Mouse (Mus musculus): ENCODE data around the gene Mdm2.

Gene Mdm2

DNA sequence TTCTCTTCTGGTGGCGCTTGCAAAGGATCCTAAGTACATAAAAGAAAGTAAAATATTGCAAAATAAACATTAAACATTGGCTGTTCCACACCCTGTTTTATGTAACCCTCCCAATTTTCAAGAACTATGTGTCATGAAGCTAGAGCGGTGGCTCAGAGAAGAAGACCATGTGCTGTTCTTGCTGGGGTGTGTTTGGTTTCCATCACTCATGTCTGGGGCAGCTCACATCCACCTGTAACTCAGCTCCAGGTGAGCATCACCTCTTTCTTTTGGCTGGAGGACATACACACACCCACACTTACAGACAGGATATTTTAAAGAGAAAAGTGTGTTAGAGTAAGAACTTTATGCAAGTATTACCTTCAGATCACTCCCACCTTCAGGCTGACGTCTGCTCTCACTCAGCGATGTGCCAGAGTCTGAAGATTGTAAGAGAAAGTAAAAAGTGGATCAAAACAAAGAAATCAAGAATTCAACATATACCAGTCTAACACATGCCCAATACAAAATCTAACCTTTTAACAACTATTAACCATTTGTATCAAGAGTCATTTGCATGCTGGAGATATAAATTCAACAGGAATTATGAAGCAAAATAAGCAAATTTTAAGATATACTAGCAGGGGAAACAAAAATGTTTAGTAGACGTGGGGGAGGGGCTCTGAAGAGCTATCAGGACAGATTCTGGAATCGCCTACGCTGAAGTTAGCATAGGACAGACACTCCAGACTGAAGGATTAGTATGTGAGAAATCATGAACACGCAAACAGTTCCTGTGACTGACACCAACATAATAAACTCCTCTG is 14.3 kb downstream of the Mdm2 start:
- no peak for DNase-seq (ENCODE audit: low read depth, low spot score)

DNA sequence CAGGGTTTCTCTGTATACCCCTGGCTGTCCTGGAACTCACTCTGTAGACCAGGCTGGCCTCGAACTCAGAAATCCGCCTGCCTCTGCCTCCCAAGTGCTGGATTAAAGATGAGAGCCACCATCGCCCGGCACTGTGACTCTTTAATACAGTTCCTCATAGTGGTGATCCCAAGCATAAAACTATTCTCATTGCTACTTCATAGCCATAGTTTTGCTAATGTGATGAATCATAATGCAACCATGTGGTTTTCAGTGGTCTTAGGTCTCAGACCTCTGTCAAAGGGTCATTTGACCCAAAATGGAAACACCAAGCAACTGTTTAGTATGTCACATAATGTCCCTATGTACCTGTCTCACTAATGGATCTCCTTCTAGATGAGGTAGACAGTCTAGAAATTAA is 15.0 kb downstream of the Mdm2 start:
- DNase-seq (ENCODE audit: low read depth, low spot score), result no peak

- DNase-seq (ENCODE audit: low read depth, low spot score), result no peak
Observed at GRCm38 (mm10) chr10:117695027-117695426, 15.5 kb downstream of the Mdm2 start.

DNA sequence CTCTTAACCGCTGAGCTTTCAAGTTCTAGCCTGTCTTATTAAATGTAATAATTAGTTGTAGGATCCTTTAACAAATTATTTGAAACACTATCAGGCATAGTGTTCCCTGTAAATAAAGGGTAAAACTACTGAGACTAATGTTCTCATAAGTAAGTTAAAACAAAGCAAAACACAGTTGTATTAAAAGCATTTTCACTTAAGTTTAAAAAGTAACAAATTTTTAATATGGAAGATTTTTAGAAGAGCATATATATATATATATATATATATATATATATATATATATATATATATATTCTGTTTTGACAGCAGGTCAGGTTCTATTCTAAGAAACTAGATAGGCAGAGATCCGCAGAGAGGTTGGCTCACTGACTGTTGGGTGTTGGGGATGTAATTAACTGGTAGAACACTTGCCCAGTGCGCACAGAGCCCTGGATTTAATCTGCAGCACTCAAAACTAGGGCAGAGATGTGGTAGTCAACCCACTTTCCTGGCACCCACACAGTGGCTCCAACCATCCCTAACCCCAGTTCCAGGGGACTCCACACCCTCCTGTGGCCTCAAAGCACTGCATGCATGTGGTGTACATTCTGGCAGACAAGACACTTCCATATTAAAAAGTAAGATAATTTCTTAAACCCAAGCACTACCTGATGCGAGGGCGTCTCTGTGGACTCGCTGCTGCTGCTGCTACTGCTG is 16.2 kb downstream of the Mdm2 start:
- DNase-seq (ENCODE audit: low read depth, low spot score), result no peak

DNA sequence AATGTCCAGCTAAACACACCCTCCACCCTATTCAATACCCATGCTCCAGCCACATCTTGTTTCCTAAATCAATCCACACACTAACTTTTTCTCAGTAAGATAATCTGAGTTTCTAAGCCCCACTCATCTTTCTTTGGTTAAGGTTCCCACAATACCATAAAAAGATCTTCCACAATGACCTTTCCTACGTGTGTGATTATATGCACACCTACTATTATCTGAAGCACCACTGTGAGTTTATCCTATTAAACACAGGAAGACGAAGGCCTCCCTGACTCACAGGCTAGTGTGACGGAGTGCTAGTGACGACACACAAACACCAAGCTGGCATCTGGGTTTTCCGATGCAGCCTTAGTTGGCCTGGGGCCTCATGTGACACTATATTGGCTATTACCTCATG is 17.6 kb downstream of the Mdm2 start:
- no peak for DNase-seq (ENCODE audit: low read depth, low spot score)

DNA sequence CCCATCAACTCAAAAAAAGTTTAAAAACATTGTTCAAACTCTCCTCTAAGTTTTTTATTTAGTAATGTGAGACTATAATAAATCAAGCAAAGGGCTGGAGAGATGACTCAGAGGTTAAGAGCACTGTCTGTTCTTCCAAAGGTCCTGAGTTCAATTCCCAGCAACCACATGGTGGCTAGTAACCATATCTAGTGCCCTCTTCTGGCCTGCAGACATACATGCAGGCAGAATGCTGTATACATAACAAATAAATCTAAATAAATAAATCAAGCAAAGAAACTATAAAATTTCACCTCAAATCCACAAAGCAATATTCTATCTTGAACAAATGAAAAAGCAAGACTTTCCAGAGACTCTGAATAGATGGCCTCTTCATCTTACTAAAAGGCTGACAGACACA is 18.4 kb downstream of the Mdm2 start:
- no peak for DNase-seq (ENCODE audit: low read depth, low spot score)

- DNase-seq (ENCODE audit: low read depth, low spot score), result no peak
Observed at GRCm38 (mm10) chr10:117691389-117691968, 19.1 kb downstream of the Mdm2 start.

GRCm38 (mm10) chr10:117690770-117691296 is 19.7 kb downstream of the Mdm2 start:
- DNase-seq (ENCODE audit: low read depth, low spot score), result no peak

- DNase-seq (ENCODE audit: low read depth, low spot score), result no peak
Observed at GRCm38 (mm10) chr10:117690101-117690352, 20.5 kb downstream of the Mdm2 start.

DNA sequence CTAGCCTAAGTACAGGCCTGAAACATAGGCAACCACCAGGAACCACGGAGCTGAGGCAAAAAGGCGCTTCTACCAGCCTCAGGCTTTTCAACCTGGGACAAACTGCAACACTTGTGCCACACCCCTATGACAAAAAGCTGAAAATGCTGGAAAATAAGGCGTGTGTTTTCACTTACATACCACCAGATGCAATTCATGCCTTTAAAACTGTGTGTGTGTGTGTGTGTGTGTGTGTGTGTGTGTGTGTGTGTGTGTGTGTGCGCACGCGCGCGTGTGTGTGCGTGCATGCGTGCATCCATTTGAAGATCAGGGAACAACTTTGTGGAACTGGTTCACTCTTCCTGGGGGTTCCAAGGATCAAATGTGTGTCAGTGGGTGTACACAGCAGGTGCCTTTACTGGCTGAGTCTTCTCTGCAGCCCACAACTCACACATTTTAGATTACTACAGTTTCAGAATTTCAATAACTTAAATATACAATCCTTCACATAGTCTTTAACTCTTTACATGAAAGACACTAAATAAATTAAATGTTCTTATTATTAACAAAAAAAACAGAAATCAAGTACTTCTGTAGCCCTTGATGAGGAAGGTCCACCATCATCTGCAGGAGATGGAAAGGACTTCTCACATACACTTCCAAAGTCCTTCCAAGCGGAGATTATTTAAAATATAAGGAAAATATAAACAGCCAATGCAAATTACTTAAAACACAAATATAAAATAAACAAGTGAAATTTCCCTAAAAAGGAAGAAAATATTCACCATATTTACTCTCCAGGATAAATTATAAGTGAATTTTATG is 21.1 kb downstream of the Mdm2 start:
- no peak for DNase-seq (ENCODE audit: low read depth, low spot score)

DNA sequence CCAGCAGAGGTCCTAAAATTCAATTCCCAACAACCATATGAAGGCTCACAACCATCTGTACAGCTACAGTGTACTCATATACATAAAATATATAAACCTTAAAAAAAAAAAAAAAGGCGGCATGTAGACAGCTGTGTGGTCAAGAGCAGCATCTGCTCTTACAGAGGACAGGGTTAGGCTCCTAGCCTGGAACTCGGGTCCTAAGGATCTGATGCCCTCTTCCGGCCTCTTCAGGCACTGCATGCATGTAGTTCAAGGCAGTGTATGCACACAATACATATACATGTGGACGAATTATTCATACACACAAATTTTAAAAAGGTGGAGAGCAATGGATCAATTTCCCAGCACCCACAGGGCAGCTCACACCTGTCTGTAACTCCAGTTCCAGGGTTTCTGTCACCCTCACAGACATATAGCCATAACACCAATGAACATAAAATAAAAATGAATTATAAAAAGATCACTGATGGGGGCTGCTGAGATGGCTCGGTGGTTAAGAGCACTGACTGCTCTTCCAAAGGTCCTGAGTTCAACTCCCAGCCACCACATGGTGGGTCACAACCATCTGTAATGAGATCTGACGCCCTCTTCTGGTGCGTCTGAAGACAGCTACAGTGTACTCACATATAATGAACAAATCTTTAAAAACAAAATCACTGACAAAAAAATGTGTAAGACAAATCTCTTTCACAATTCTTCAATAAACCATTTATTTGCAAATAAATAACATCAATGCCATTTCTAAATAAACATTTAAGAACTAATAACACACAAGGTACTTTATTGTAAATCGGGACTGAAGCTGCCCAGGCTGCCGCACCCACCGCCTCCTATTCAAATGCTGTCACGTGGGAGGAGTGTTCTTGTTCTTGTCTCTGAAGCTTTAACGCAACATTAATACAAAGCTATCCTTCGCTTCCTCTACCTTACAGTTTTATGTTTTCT is 22.1 kb downstream of the Mdm2 start:
- no peak for DNase-seq (ENCODE audit: low read depth, low spot score)

GRCm38 (mm10) chr10:117687577-117687976 is 23.0 kb downstream of the Mdm2 start:
- DNase-seq (ENCODE audit: low read depth, low spot score), result no peak

DNA sequence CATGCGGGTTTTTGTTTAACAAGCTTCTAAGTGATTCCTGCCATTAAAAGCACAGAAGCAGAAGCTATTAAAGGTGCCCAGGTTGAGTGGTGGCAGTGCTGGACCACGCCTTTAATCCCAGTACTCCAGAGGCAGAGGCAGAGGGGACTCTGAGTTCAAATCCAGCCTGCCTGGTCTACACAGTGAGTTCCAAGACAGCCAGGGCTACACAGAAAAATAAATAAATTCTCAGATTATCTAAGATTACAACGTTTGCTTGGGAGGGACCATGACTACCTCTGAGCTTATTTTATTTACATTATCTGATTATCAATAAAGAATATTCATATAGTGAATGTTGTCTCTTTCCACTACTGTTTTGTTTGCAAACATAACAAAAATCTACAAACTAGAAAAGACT is 23.5 kb downstream of the Mdm2 start:
- no peak for DNase-seq (ENCODE audit: low read depth, low spot score)

DNA sequence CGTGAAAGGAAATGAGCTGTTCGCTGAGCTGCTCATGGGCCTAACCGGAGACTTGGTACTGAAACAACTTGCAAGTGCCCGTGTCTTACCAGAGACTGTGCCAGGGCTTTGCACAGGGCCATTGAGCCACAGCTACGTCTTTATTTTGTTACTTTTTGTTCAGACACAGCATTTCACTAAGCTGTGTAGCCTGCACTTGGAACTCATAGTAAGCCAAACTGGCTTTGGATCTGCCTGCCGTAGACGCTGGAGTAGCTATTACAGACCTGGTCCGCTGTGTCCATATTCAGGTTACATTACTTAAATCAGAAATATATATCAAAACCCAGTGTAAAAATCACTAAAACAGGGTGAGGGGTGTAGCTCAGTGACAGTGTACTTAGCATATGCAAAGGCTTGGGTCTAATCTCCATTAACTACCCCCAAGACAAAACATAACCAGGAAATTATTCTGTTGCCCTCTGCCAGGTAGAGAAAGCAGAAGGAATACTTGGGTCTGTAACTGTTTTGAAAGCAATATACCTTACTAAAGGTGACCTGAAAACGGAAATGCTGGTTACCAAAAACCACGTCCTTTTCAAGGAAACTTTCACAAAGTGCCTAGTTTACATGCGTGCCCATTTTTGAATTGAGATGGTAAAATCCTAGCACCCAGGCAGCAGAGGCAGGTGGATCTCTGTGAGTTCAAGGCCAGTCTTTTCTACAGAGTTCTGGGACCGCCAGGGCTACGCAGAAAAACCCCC is 24.5 kb downstream of the Mdm2 start:
- DNase-seq (ENCODE audit: low read depth, low spot score), result no peak

- no peak for DNase-seq (ENCODE audit: low read depth, low spot score)
Observed at GRCm38 (mm10) chr10:117685171-117685848, 25.2 kb downstream of the Mdm2 start.

GRCm38 (mm10) chr10:117684298-117685170 is 26.0 kb downstream of the Mdm2 start:
- DNase-seq (ENCODE audit: low read depth, low spot score), result no peak

DNA sequence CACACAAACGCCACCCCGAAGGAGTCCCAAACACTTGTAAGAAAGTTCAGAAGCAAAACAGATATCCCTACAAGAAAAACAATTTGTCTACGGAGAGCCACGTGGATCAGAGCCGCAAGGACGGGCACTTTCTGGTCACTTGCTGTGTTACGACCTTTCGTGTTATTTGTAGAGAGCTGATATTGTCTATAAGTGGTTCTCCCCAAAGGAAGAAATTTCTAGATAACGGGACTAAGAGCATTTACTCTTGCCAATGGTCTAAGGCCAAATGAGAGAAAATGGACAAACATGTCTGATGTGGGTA is 26.9 kb downstream of the Mdm2 start:
- DNase-seq (ENCODE audit: low read depth, low spot score), result no peak

DNA sequence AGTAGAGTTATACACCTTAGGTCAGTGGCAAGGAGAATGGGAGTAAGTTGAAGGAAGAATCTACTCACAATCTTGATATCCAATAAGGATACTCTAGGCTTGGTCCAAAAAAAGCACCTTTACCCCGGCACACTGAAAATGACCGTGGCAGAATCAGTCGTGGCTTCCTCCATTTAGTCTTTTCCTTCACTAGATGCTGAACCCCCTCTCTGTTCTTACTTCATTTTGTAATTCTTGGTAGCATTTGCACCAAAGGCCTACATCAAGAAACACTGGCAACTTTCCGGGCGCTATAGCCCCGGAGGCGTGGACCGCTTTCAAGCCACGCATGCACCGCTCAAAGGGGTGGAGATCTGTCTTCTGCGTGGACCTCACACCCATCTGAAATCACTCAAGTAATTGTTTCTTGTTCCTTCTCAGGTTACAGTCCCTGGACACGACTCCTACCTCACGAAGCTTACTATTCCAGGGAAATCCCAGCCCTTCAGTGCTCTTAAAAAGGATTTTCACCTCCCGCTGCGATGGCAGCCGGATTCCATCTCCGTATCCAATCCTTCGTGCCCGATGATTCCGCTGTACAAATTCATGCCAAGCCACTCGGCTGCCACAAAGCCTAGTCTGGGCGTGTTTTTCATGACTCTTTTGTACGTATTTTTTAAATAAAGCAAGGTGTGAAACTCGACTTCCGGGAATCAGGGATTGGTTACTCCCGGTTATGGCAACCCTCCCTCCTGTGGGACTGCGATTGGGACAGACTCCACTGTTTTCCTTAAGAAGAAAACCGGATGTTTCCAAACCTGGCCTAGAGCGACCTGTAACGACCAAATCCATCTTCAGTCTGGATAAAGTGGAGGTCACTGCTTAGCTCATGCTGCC is 27.5 kb downstream of the Mdm2 start:
- no peak for DNase-seq (ENCODE audit: low read depth, low spot score)
